Mouse (Mus musculus) kidney, embryonic 14.5 days (tissue): ENCODE results near the gene Ucp3. TPM values are rescaled to one million over a fixed set of nuclear protein-coding genes. Genes with fewer than 3 reads are reported as not detected.
A peak's percentile ranks its signal among the peaks of the same experiment; 100 is the strongest.

ENCODE experiments used
- ATAC-seq: fragments of 200-750 bp; cut with Nextera tagmentation; 2 replicates; pipeline ENCODE4 v1.8.0; 2017; ENCODE audit warnings: moderate number of reproducible peaks, mild to moderate bottlenecking, moderate TSS enrichment, moderate library complexity; ENCODE audit not compliant: low FRiP score, low TSS enrichment
- H3K27ac ChIP-seq: fragments of 300-500 bp; sonication (generic); 2 replicates; pipeline ENCODE4 v1.5.1; 2014; ENCODE audit warnings: low read depth, mild to moderate bottlenecking, low read length, moderate library complexity, mixed read lengths
- H3K27me3 ChIP-seq: fragments of 300-500 bp; sonication (generic); 2 replicates; pipeline ENCODE4 v1.6.1; 2014; ENCODE audit warnings: mild to moderate bottlenecking, low read length; ENCODE audit not compliant: control insufficient read depth, insufficient read depth
- H3K36me3 ChIP-seq: fragments of 300-500 bp; sonication (generic); 2 replicates; pipeline ENCODE4 v1.6.1; 2014; ENCODE audit warnings: low read length, mixed read lengths; ENCODE audit not compliant: control insufficient read depth, insufficient read depth
- H3K4me1 ChIP-seq: fragments of 300-500 bp; sonication (generic); 2 replicates; pipeline ENCODE4 v1.6.1; 2014; ENCODE audit warnings: low read length, mixed read lengths; ENCODE audit not compliant: control insufficient read depth, insufficient read depth
- H3K4me2 ChIP-seq: fragments of 300-500 bp; sonication (generic); replicated peaks from 2 replicates; pipeline ENCODE4 v1.6.1; 2014; ENCODE audit warnings: low read depth, mild to moderate bottlenecking, low read length
- H3K4me3 ChIP-seq: fragments of 300-500 bp; sonication (generic); 2 replicates; pipeline ENCODE4 v1.5.1; 2014; ENCODE audit warnings: mild to moderate bottlenecking, low read length
- H3K9ac ChIP-seq: fragments of 300-500 bp; sonication (generic); 2 replicates; pipeline ENCODE4 v1.6.1; 2014; ENCODE audit warnings: low read depth, mild to moderate bottlenecking, low read length, moderate library complexity
- H3K9me3 ChIP-seq: fragments of 300-500 bp; sonication (generic); 2 replicates; pipeline ENCODE4 v1.6.1; 2016; ENCODE audit warnings: low read length; ENCODE audit not compliant: control insufficient read depth
- WGBS: fragments of 180-500 bp; shearing (Covaris S2); extraction: QIAGEN DNeasy Blood & Tissue Kit; methylation state at CpG from one replicate; pipeline ENCODE4 v1.1.7; 2014; 5-methylcytosine and 5-hydroxymethylcytosine counted together
- polyA plus RNA-seq: library from polyadenylated mRNA; unstranded; fragments of >200 nt; fragmentation: Nextera tagmentation; extraction: Ambion mirVana; gene quantifications from 2 replicates; pipeline ENCODE4 v1.2.1, GENCODE M21; 2014

The Ucp3 gene
- polyA plus RNA-seq, 1 experiment from 2014 or later, result 0.08 TPM

DNA sequence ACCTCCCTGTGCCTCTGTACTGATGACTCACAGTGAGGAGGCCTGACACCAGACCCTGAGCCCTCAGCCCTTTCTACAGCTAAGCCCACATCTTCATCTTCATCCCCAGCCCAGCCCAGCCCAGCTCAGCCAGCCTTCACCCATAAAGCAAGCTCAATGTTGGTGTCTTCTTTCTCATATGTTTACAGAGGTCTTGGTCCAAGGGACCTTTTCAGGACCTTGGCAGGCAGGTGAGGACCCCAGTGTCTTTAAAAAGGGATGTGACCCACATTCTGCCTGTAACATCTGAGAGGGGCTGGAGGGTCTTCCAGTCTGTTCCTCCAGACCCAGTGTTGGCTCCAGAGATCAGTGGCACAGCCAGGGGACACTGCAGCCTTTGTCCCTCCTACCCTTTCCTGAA lies 26.7 kb downstream of the Ucp3 start:
- Histone ChIP-seq H3K9me3 (no peaks in the 10 kb centered on the region), H3K4me2 (no peak overlapping the region), H3K9ac (no peak overlapping the region), H3K36me3 (peaks cover 35% of the 10 kb centered on the region), H3K27ac (no peak overlapping the region), H3K4me1 (peaks cover 11% of the 10 kb centered on the region), H3K4me3 (no peak overlapping the region), H3K27me3 (no peaks in the 10 kb centered on the region)
- ATAC-seq, result no peak

DNA sequence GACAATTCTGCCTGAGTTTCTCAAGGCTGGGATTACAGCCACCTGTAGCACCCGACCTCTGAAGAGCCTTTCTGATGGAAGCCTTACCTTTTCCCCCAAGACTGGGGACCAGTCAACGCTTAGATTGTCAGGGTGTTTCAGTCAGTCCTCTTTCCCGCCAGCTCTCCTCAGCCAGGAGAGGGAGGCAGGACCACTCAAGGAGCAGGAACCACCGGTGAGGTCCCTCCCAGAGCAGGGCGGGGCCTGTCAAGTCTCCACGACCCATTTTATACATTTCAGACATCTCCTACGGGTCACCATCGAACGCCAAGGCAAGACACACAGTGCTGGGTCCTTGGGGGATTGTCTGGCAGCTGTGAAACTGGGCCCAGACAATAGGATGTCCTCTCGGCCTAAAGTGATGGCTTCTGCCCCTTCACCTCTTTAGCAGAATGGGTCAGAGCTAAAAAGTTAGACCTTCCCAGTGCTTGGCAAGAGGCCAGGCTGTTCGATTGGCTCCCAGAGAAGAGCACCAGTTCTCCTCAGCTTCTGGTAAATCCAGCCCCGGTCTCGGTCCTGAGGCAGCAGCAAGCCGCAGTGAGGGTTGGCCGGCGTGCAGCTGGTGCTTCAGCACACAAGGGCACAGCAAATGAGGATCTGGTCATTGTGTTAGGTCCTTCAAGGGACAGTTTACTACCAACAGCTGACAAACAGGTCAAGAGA lies 27.6 kb downstream of the Ucp3 start:
- H3K4me1 ChIP-seq, result peaks cover 4% of the 10 kb centered on the region
- no peak overlapping the region for H3K4me2 ChIP-seq
- ATAC-seq, result no peak
- H3K9ac ChIP-seq, result no peak overlapping the region
- WGBS, result 66% methylated on average over 16 of the region's 16 CpGs
- no peak overlapping the region for H3K27ac ChIP-seq
- H3K4me3 ChIP-seq, result no peak overlapping the region
- H3K27me3 ChIP-seq, result no peaks in the 10 kb centered on the region
- no peaks in the 10 kb centered on the region for H3K9me3 ChIP-seq
- peaks cover 35% of the 10 kb centered on the region for H3K36me3 ChIP-seq

DNA sequence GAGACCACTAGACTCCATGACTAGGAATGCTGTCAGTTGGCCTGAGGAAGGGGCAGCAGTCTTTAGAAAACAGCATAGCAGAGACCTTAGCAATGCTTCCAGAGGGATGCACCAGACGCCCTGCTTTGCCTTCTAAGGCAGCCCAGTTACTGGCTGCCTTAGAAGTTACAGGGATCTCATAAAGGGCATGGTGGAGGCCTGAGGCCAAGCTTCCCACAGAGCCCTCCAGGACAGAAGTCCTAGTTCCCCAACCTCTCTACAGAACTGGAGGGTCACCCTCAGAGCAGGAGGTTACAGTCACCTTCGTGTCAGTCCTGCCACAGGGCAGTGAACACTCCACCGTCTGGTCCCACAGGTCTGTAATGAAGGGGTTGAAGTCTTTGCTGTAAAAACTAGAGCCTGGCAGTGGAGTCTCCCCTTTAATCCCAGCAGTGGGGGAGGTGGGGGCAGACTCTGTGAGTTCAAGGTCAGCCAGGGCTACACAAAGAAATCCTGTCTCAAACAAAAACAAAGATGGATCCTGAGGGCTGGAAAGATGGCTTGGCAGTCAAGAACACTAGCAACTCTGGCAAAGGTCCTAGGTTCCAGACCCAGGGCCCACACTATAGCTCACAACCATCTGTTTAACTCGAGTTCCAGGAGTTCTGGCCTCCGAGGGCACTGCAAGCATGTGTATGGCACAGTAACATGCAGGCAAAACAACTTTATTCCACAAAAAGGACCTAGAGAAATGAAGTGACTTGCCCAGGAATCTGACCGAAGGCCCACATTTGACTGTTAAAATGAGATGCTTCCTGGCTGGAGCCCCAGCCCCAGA lies 28.4 kb downstream of the Ucp3 start:
- Histone ChIP-seq H3K27me3 (no peaks in the 10 kb centered on the region), H3K4me1 (no peaks in the 10 kb centered on the region), H3K36me3 (peaks cover 35% of the 10 kb centered on the region), H3K27ac (no peak overlapping the region), H3K4me2 (no peak overlapping the region), H3K9ac (no peak overlapping the region), H3K4me3 (no peak overlapping the region), H3K9me3 (no peaks in the 10 kb centered on the region)
- 64% methylated on average over 6 of the region's 6 CpGs for WGBS
- no peak for ATAC-seq

DNA sequence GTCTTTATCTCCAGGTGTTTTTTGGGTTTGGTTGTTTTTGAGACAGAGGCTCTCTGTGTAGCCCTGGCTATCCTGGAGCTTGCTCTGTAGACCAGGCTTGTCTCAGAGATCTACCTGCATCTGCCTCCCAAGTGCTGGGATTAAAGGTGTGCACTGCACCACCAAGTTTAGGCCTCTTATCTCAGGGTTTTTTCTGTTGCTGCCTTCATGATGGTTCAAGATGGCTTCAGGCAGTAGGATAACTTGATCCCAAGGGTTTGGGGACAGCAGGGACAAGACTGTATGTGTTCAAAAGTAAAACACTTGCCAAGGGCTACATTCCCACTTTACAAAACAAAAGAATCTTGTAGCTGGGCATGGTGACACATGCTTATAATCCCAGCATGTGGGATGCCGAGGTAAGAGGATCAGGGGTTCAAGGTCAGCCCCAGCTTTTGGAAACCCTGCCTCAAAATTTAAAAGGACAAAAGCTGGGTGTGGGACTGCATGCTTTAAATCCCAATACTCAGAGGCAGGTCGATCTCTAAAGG lies 29.1 kb downstream of the Ucp3 start:
- H3K36me3 ChIP-seq, result peaks cover 31% of the 10 kb centered on the region
- no peak for ATAC-seq
- H3K4me2 ChIP-seq, result no peak overlapping the region
- no peak overlapping the region for H3K9ac ChIP-seq
- WGBS, result 59% methylated on average over 2 of the region's 2 CpGs
- H3K4me3 ChIP-seq, result no peak overlapping the region
- no peak overlapping the region for H3K27ac ChIP-seq
- H3K4me1 ChIP-seq, result no peaks in the 10 kb centered on the region
- H3K9me3 ChIP-seq, result no peaks in the 10 kb centered on the region
- H3K27me3 ChIP-seq, result no peaks in the 10 kb centered on the region

DNA sequence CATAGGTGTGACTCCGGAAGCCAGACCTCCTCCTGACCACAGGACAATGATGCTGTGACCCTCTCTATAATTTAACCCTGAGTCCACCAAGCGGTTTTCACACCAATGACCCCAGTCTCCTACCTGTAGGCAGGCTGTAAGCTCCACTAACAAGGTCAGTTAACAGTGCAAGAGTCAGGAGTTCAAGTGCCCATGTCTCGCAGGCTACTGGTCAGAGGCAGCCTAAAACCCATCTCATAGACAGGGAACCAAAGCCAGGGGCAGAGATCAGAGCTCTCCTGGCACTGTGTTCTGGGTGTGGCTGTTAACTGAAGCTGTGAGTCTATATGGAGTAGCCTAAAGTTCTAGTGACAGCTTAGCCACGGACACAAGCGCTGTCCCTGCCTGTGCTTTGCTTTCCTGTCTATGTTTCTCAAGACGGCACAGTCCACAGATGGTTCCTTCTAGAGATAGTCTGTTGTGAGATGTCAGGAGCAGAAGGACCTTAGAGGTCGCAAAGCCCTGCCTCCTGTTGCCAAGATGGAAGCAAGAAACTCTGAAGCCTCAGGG lies 29.7 kb downstream of the Ucp3 start:
- H3K4me2 ChIP-seq, result no peak overlapping the region
- H3K36me3 ChIP-seq, result peaks cover 26% of the 10 kb centered on the region
- no peaks in the 10 kb centered on the region for H3K9me3 ChIP-seq
- H3K4me3 ChIP-seq, result no peak overlapping the region
- no peaks in the 10 kb centered on the region for H3K4me1 ChIP-seq
- WGBS, result 72% methylated on average over 7 of the region's 7 CpGs
- no peak overlapping the region for H3K27ac ChIP-seq
- H3K9ac ChIP-seq, result no peak overlapping the region
- ATAC-seq, result no peak
- no peaks in the 10 kb centered on the region for H3K27me3 ChIP-seq

DNA sequence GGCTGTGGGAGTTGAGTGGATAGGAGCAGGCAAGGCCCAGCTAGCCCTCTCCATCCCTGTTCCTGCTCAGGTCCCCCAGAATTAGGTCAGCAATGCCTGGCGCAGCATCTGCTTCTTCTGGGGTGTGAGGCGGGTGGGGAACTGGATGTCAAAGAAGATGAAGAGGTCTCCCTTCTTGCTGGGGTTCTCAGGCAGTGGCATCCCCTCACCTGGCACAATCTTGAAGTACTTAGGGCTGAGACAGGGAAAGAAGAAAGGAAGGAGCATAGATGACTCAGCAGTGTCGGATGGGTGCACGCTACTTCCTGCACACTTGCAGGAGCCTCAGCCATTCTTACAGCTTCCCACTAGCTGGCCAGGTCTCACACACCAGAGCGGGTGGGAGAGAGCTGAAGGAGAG lies 30.3 kb downstream of the Ucp3 start:
- Histone ChIP-seq H3K36me3 (peaks cover 20% of the 10 kb centered on the region), H3K9ac (no peak overlapping the region), H3K4me2 (no peak overlapping the region), H3K4me1 (no peaks in the 10 kb centered on the region), H3K4me3 (no peak overlapping the region), H3K27ac (no peak overlapping the region), H3K27me3 (no peaks in the 10 kb centered on the region), H3K9me3 (no peaks in the 10 kb centered on the region)
- WGBS, result 88% methylated on average over 5 of the region's 5 CpGs
- ATAC-seq, result no peak

DNA sequence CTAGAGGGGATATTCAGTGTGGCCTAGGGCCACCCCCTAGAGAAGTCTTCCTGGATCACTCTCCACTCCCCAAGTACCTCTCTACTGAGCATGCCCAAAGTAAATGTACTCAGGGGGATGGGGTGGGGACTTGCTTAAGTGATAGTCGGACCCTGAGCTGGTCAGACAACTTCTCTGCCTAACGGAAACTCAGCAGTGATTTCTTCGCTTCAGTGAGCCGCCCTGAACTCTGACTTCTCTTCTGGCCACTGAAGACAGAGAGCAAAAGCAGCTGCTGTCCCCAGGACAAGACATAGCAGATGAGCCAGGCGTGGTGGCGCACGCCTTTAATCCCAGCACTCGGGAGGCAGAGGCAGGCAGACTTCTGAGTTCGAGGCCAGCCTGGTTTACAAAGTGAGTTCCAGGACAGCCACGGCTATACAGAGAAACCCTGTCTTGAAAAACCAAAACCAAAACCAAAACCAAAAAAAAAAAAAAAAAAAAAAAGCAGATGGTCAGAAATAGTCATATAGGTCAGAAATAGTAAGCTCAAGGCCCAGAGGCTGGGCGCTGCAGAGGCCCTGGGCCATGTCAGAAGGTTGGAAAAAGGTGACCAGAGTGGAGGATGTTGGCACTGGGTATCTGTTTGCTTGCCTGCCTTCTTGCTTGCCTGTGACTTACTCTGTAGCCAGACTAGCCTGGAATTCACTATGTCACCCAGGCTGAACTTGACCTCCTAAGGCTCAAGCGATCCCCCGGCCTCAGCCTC lies 32.1 kb downstream of the Ucp3 start:
- WGBS, result 69% methylated on average over 13 of the region's 13 CpGs
- Histone ChIP-seq H3K9ac (no peak overlapping the region), H3K36me3 (peaks cover 3% of the 10 kb centered on the region; the same call in 1 of the 2 replicates), H3K4me3 (no peak overlapping the region), H3K4me1 (no peaks in the 10 kb centered on the region), H3K9me3 (no peaks in the 10 kb centered on the region), H3K27me3 (no peaks in the 10 kb centered on the region), H3K4me2 (no peak overlapping the region), H3K27ac (no peak overlapping the region)
- peak; percentile 14; the same call in 1 of the 2 replicates for ATAC-seq

DNA sequence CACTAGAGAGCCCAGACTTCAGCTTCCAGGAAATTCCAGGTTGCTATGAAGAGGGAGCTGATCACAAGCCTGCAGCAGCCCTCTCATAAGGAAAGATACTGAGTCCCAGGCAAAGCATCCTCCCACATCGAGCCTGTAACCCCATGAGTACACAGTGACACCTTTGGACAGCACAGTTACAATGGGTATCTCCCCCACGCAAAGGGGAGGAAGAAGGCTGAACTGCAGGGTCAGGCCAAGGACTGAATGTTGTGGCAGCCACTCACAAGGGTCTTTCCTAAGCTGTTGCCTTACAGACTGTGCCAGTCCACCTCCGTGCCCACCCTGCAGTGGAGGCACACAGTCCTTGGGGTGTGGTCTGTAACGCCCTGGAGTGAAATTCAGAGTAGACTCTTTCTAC lies 33.7 kb downstream of the Ucp3 start:
- 39% methylated on average over 4 of the region's 4 CpGs for WGBS
- Histone ChIP-seq H3K4me3 (no peak overlapping the region), H3K9me3 (no peaks in the 10 kb centered on the region), H3K4me1 (no peaks in the 10 kb centered on the region), H3K9ac (no peak overlapping the region), H3K27ac (no peak overlapping the region), H3K27me3 (no peaks in the 10 kb centered on the region), H3K36me3 (no peaks in the 10 kb centered on the region), H3K4me2 (no peak overlapping the region)
- peak; percentile 22; the same call in 1 of the 2 replicates for ATAC-seq
